In the genomic region with DNA sequence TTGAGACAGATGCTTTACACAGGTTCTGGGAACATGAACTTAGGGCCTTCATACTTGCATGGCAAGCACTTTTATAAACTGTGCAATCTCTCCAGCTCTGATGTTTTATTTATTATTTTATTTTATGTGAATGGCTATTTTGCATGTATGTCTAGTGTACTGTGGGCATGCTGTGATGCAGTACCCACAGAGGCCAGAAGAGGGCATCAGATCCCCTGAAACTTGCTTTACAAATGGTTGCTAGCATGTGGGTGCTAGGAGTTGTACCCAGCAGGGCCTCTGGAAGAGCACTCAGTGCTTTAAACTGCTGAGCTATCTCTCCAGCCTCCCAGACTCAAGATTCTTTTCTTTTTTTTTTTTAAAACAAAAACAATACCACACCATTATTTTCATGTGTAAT, we compare ENCODE assay signal across 8 mouse cellular contexts. TPM values are rescaled to one million over a fixed set of nuclear protein-coding genes. Genes with fewer than 3 reads are reported as not detected.
DNase-seq lines count a peak whose midpoint lies in the region; ATAC-seq and TF ChIP-seq lines count a peak whose summit lies in the region.

No protein-coding gene starts in this region.

- TF ChIP-seq POLR2A in heart, adult 2 months (IDR thresholded peaks at IDR 0.05; ENCODE audit: insufficient read depth, low read depth, low read length) = no peak

- TF ChIP-seq EP300 in heart, adult 2 months (IDR thresholded peaks at IDR 0.05; ENCODE audit: insufficient read depth, low read depth, low read length) = no peak

- H3K79me2 ChIP-seq in heart, adult 2 months (replicated peaks; ENCODE audit: control insufficient read depth, insufficient read depth, low read length) = no peaks in the 10 kb centered on the region

- no peak for ATAC-seq in heart, embryonic 11.5 days (replicated peaks; ENCODE audit: insufficient number of reproducible peaks, low FRiP score, low TSS enrichment)
- ATAC-seq in lung, embryonic 14.5 days (ENCODE audit: insufficient read depth) = no peak

- no peaks in the 10 kb centered on the region for H3K4me1 ChIP-seq in heart, adult 2 months (ENCODE audit: control insufficient read depth, insufficient read depth, low read length)
- no peaks in the 10 kb centered on the region for H3K4me1 ChIP-seq in heart, embryonic 11.5 days (ENCODE audit: control insufficient read depth, insufficient read depth, low read length)
- H3K4me1 ChIP-seq in lung, embryonic 14.5 days (ENCODE audit: insufficient read depth) = no peaks in the 10 kb centered on the region

- no peak overlapping the region for H3K9ac ChIP-seq in heart, adult 2 months (ENCODE audit: low read depth, low read length)
- H3K9ac ChIP-seq in heart, embryonic 11.5 days (ENCODE audit: low read depth, low read length) = no peak overlapping the region
- no peak overlapping the region for H3K9ac ChIP-seq in lung, embryonic 14.5 days

- no peaks in the 10 kb centered on the region for H3K9me3 ChIP-seq in heart, embryonic 11.5 days (replicated peaks; ENCODE audit: control insufficient read depth, low read length)
- no peaks in the 10 kb centered on the region for H3K9me3 ChIP-seq in lung, embryonic 14.5 days (ENCODE audit: low read depth, low read length)

- H3K4me3 ChIP-seq in heart, adult 2 months = no peak overlapping the region
- H3K4me3 ChIP-seq in heart, embryonic 11.5 days (ENCODE audit: low read depth, low read length) = no peak overlapping the region
- H3K4me3 ChIP-seq in lung, embryonic 14.5 days (ENCODE audit: low read depth, low read length) = no peak overlapping the region

- peak; percentile 82 for TF ChIP-seq CTCF in heart, adult 2 months (IDR thresholded peaks at IDR 0.05)
- TF ChIP-seq CTCF in lung, embryonic 14.5 days (IDR thresholded peaks at IDR 0.05; ENCODE audit: low read depth) = peak; percentile 62

- intact Hi-C loops in heart, adult 2 months (cut with DNase I) = loop anchor here (1.0 kb wide), 1 partner anchor 97 kb away; no protein-coding TSS in a partner anchor

- peak; percentile 3 to 59 for DNase-seq in heart, adult 2 months
- DNase-seq in right cerebral cortex, postnatal 14 days = peak; percentile 13
- no peak for DNase-seq in right cerebral cortex, postnatal 25 days
- peak; percentile 36 for DNase-seq in brain, adult 2 months (ENCODE audit: low read depth, low spot score)
- DNase-seq in gastrocnemius, postnatal 10 days = peak; percentile 22
- DNase-seq in lung, embryonic 14.5 days = peak; percentile 49
- DNase-seq in spleen, postnatal 14 days (ENCODE audit: low spot score in 2 of 2) = peak; percentile 19 to 50

- no peaks in the 10 kb centered on the region for H3K36me3 ChIP-seq in heart, adult 2 months (ENCODE audit: control insufficient read depth, insufficient read depth, low read length)
- H3K36me3 ChIP-seq in heart, embryonic 11.5 days (ENCODE audit: control insufficient read depth, insufficient read depth, low read length) = no peaks in the 10 kb centered on the region
- H3K36me3 ChIP-seq in lung, embryonic 14.5 days (ENCODE audit: insufficient read depth) = no peaks in the 10 kb centered on the region

- H3K4me2 ChIP-seq in heart, embryonic 11.5 days = no peak overlapping the region
- no peak overlapping the region for H3K4me2 ChIP-seq in lung, embryonic 14.5 days

- no peak overlapping the region for H3K27ac ChIP-seq in heart, adult 2 months
- H3K27ac ChIP-seq in heart, embryonic 11.5 days (ENCODE audit: low read depth, low read length) = no peak overlapping the region
- H3K27ac ChIP-seq in lung, embryonic 14.5 days (ENCODE audit: low read depth) = no peak overlapping the region

- H3K27me3 ChIP-seq in heart, adult 2 months (ENCODE audit: control insufficient read depth, insufficient read depth, low read length) = no peaks in the 10 kb centered on the region
- no peaks in the 10 kb centered on the region for H3K27me3 ChIP-seq in heart, embryonic 11.5 days (ENCODE audit: control insufficient read depth, insufficient read depth, low read length)
- H3K27me3 ChIP-seq in lung, embryonic 14.5 days (ENCODE audit: insufficient read depth, low read length) = no peaks in the 10 kb centered on the region

RNA-seq across cellular contexts. Expression of a gene that starts 38.8 kb away (rescaled TPM):
- total RNA-seq in heart, adult 2 months (2021) = 1 to 10 TPM; 2.6 to 3.0 TPM
- polyA plus RNA-seq in heart, adult 2 months (2012; rRNA removed) = 3.2 and 5.4 TPM in 2 replicates
- polyA plus RNA-seq in heart, embryonic 11.5 days (2014; fragmentation: Nextera tagmentation; extraction: Ambion mirVana) = 170 and 181 TPM in 2 replicates
- total RNA-seq in gastrocnemius, postnatal 10 days (2021) = 10 to 100 TPM in 1 of 2 experiments, 1 to 10 TPM in 1; 7.6 to 10.6 TPM
- 68.9 and 72.9 TPM in 2 replicates for polyA plus RNA-seq in lung, embryonic 14.5 days (2014; fragmentation: Nextera tagmentation; extraction: Ambion mirVana)

Comparison
In these comparisons a context has a peak if more than half of its experiments do, and no peak if none do; other contexts are left out.
1. RNA of a gene that starts 38.8 kb away (polyA plus RNA-seq): 170 to 181 TPM in heart, embryonic 11.5 days and 68.9 to 72.9 TPM in lung, embryonic 14.5 days; 3.2 to 5.4 TPM in heart, adult 2 months; every median in the first group is over 10 times any median in the second.